In genomic region chr12:113139908-113140615, GRCm38 (mm10) we compare ENCODE assay signal across 7 mouse cellular contexts. TPM values are rescaled to one million over a fixed set of nuclear protein-coding genes. Genes with fewer than 3 reads are reported as not detected.
A peak's percentile ranks its signal among the peaks of the same experiment; 100 is the strongest.
DNase-seq lines count a peak whose midpoint lies in the region; ATAC-seq and TF ChIP-seq lines count a peak whose summit lies in the region.

Crip2 (plus strand) TSS chr12:113140236.

- WGBS in embryonic facial prominence, embryonic 11.5 days = under 1% methylated on average over 66 of the region's 68 CpGs
- under 1% methylated on average over 67 of the region's 68 CpGs for WGBS in intestine, postnatal 0 days
- under 1% methylated on average over 65 of the region's 68 CpGs for WGBS in midbrain, embryonic 11.5 days
- 2% methylated on average over 68 of the region's 68 CpGs for WGBS in spleen, adult 2 months

- H3K4me2 ChIP-seq in embryonic facial prominence, embryonic 11.5 days (ENCODE audit: low read depth, low read length) = peak within 1 kb of the TSS; percentile 79
- H3K4me2 ChIP-seq in intestine, postnatal 0 days (replicated peaks; ENCODE audit: low read depth) = peak within 1 kb of the TSS; percentile 89
- peak within 1 kb of the TSS; percentile 61 for H3K4me2 ChIP-seq in midbrain, embryonic 11.5 days

- H3K4me1 ChIP-seq in embryonic facial prominence, embryonic 11.5 days (ENCODE audit: control insufficient read depth, insufficient read depth, low read length) = peaks cover 7% of the 10 kb centered on the region
- H3K4me1 ChIP-seq in intestine, postnatal 0 days (replicated peaks; ENCODE audit: control insufficient read depth, insufficient read depth, low read length) = 0 out of 2 replicates have a peak, but pooled peaks cover 4% of the 10 kb centered on the region
- peaks cover 40% of the 10 kb centered on the region for H3K4me1 ChIP-seq in midbrain, embryonic 11.5 days (ENCODE audit: control insufficient read depth, insufficient read depth, low read length)
- peaks cover 9% of the 10 kb centered on the region; the same call in 1 of the 2 replicates for H3K4me1 ChIP-seq in spleen, adult 2 months (ENCODE audit: control insufficient read depth, insufficient read depth, insufficient read length)

- peak; percentile 59 for TF ChIP-seq CTCF in intestine, postnatal 0 days (IDR thresholded peaks at IDR 0.05; ENCODE audit: low read depth)
- TF ChIP-seq CTCF in spleen, adult 2 months (IDR thresholded peaks at IDR 0.05; ENCODE audit: extremely low read depth, insufficient read depth, insufficient read length, insufficient replicate concordance) = no peak

- ATAC-seq in embryonic facial prominence, embryonic 11.5 days (replicated peaks; ENCODE audit: insufficient number of reproducible peaks, low FRiP score, low TSS enrichment, low read depth) = peak; percentile 78
- ATAC-seq in granulocyte monocyte progenitor cell, adult 5-6 weeks (replicated peaks; ENCODE audit: poor library complexity, severe bottlenecking) = peak; percentile 68
- peak; percentile 79 for ATAC-seq in intestine, postnatal 0 days
- ATAC-seq in midbrain, embryonic 11.5 days (ENCODE audit: low FRiP score) = peak; percentile 91

- intact Hi-C loops in left cerebral cortex, postnatal 36 days (cut with DNase I) = loop anchor here (5.0 kb wide), 1 partner anchor 47 kb away; the partner anchor contains the start of gene Tmem121

- no peaks in the 10 kb centered on the region for H3K9me3 ChIP-seq in embryonic facial prominence, embryonic 11.5 days (replicated peaks; ENCODE audit: control insufficient read depth, low read length)
- no peaks in the 10 kb centered on the region for H3K9me3 ChIP-seq in intestine, postnatal 0 days (ENCODE audit: control insufficient read depth)
- H3K9me3 ChIP-seq in midbrain, embryonic 11.5 days (ENCODE audit: control insufficient read depth, low read length) = no peaks in the 10 kb centered on the region

- DNase-seq in adrenal gland, postnatal 14 days = peak; percentile 91
- DNase-seq in embryonic facial prominence, embryonic 11.5 days (ENCODE audit: low spot score) = peak; percentile 93
- peak; percentile 92 to 94 for DNase-seq in left cerebral cortex, postnatal 36 days (ENCODE audit: low spot score in 2 of 2)
- DNase-seq in midbrain, embryonic 11.5 days (ENCODE audit: low spot score, missing footprints) = peak; percentile 99
- peak; percentile 73 to 79 for DNase-seq in spleen, adult 2 months (ENCODE audit: low read depth in 1 of 2, low spot score in 2 of 2)

- peaks cover 13% of the 10 kb centered on the region for H3K36me3 ChIP-seq in embryonic facial prominence, embryonic 11.5 days (replicated peaks; ENCODE audit: control insufficient read depth, insufficient read depth, low read depth, low read length)
- H3K36me3 ChIP-seq in intestine, postnatal 0 days (ENCODE audit: control insufficient read depth, insufficient read depth) = peaks cover 35% of the 10 kb centered on the region
- H3K36me3 ChIP-seq in midbrain, embryonic 11.5 days (ENCODE audit: control insufficient read depth, insufficient read depth, low read length) = peaks cover 21% of the 10 kb centered on the region
- peaks cover 14% of the 10 kb centered on the region for H3K36me3 ChIP-seq in spleen, adult 2 months (ENCODE audit: control insufficient read depth, insufficient read depth, low read length)

- peaks cover 14% of the 10 kb centered on the region for H3K27me3 ChIP-seq in embryonic facial prominence, embryonic 11.5 days (ENCODE audit: control insufficient read depth, insufficient read depth, low read length)
- H3K27me3 ChIP-seq in intestine, postnatal 0 days (replicated peaks; ENCODE audit: control insufficient read depth, insufficient read depth, low read length) = peaks cover 29% of the 10 kb centered on the region
- H3K27me3 ChIP-seq in midbrain, embryonic 11.5 days (ENCODE audit: control insufficient read depth, insufficient read depth, low read length) = no peaks in the 10 kb centered on the region
- 0 out of 2 replicates have a peak, but pooled peaks cover 3% of the 10 kb centered on the region for H3K27me3 ChIP-seq in spleen, adult 2 months (ENCODE audit: control insufficient read depth, insufficient read depth, low read length)

- no peak for TF ChIP-seq POLR2A in spleen, adult 2 months (IDR thresholded peaks at IDR 0.05; ENCODE audit: low read depth, low read length)

- peak within 1 kb of the TSS; percentile 43 for H3K4me3 ChIP-seq in embryonic facial prominence, embryonic 11.5 days (ENCODE audit: low read depth, low read length)
- peak within 1 kb of the TSS; percentile 51 for H3K4me3 ChIP-seq in intestine, postnatal 0 days (ENCODE audit: low read depth, low read length)
- peak within 1 kb of the TSS; percentile 67 for H3K4me3 ChIP-seq in midbrain, embryonic 11.5 days (ENCODE audit: low read depth, low read length)
- peak within 1 kb of the TSS; percentile 61 for H3K4me3 ChIP-seq in spleen, adult 2 months (ENCODE audit: extremely low read depth, insufficient read depth, insufficient read length)

- peak within 1 kb of the TSS; percentile 47; the same call in 1 of the 2 replicates for H3K27ac ChIP-seq in embryonic facial prominence, embryonic 11.5 days (replicated peaks; ENCODE audit: low read depth, low read length)
- H3K27ac ChIP-seq in intestine, postnatal 0 days (ENCODE audit: low read depth, low read length) = peak within 1 kb of the TSS; percentile 62; the same call in 1 of the 2 replicates
- H3K27ac ChIP-seq in midbrain, embryonic 11.5 days (ENCODE audit: low read depth, low read length) = peak within 1 kb of the TSS; percentile 90
- H3K27ac ChIP-seq in spleen, adult 2 months (ENCODE audit: insufficient read depth, low read length) = peak within 1 kb of the TSS; percentile 56

- H3K9ac ChIP-seq in embryonic facial prominence, embryonic 11.5 days (replicated peaks; ENCODE audit: low read length) = peak within 1 kb of the TSS; percentile 4
- H3K9ac ChIP-seq in intestine, postnatal 0 days (ENCODE audit: low read depth, low read length) = peak within 1 kb of the TSS; percentile 47
- H3K9ac ChIP-seq in midbrain, embryonic 11.5 days (ENCODE audit: low read length) = peak within 1 kb of the TSS; percentile 80

RNA-seq across cellular contexts. Expression of gene Crip2, which starts in this region (rescaled TPM):
- total RNA-seq in adrenal gland, postnatal 14 days (2021) = 152 and 174 TPM in 2 replicates
- polyA plus RNA-seq in embryonic facial prominence, embryonic 11.5 days (2014; fragmentation: Nextera tagmentation; extraction: Ambion mirVana) = 72.7 and 83.3 TPM in 2 replicates
- not detected in 2 replicates for total RNA-seq in granulocyte monocyte progenitor cell, adult 5-6 weeks (2014; fragmentation: Nextera tagmentation)
- total RNA-seq in granulocyte monocyte progenitor cell, adult 5-6 weeks (2017) = 0.46 TPM in 1 of 2 replicates, not detected in the other
- 90.4 and 96.8 TPM in 2 replicates for polyA plus RNA-seq in intestine, postnatal 0 days (2015; fragmentation: Nextera tagmentation; extraction: Ambion mirVana)
- total RNA-seq in left cerebral cortex, postnatal 36 days (2021) = 100 to 1,000 TPM; 154 to 164 TPM
- 226 and 247 TPM in 2 replicates for polyA plus RNA-seq in midbrain, embryonic 11.5 days (2014; fragmentation: Nextera tagmentation; extraction: Ambion mirVana)
- 137 and 141 TPM in 2 replicates for polyA plus RNA-seq in spleen, adult 2 months (2012; rRNA removed)

Comparison
In these comparisons a context has a peak if more than half of its experiments do, and no peak if none do; other contexts are left out.
1. Peak in every context shown above with its lines: DNase-seq, ATAC-seq, H3K4me3 ChIP-seq and H3K27ac ChIP-seq.
2. RNA of gene Crip2 (total RNA-seq): 154 to 164 TPM in left cerebral cortex, postnatal 36 days and 152 to 174 TPM in adrenal gland, postnatal 14 days; 0.46 TPM in granulocyte monocyte progenitor cell, adult 5-6 weeks; every median in the first group is over 100 times any median in the second.
3. Peak in ATAC-seq in granulocyte monocyte progenitor cell, adult 5-6 weeks; RNA of the gene not detected or under 1 TPM.
4. H3K9ac ChIP-seq: peak in every context shown above with its lines; median percentile 80 in midbrain, embryonic 11.5 days; 47 in intestine, postnatal 0 days; 4 in embryonic facial prominence, embryonic 11.5 days.